17 mouse cellular contexts compared by ENCODE assay signal in genomic region chr15:32403321-32403720, GRCm38 (mm10).
"Had no signal": no experiment of that assay in that cellular context is flagged by ENCODE, and none has a peak within 500 bp of the region (broad histone marks: within the 10 kb centered on the region; RNA-seq: fewer than 3 reads in every experiment).

No protein-coding gene starts in this region.

- H3K4me3 ChIP-seq: intestine, embryonic 15.5 days; kidney, embryonic 15.5 days; limb, embryonic 12.5 days; limb, embryonic 15.5 days; midbrain, embryonic 13.5 days had no signal

- H3K27ac ChIP-seq: intestine, embryonic 15.5 days; kidney, embryonic 15.5 days; limb, embryonic 12.5 days; limb, embryonic 15.5 days; liver, embryonic 14.5 days; macrophage; midbrain, embryonic 13.5 days had no signal

- DNase-seq: kidney, adult 11 months; kidney, adult 8-10 months; kidney, postnatal 10 days; kidney, postnatal 36 days; layer of hippocampus, adult 9-11 months; liver, postnatal 0 days; lung, embryonic 14.5 days; right cerebral cortex, adult 18-20 months; thymus, adult 2 months; thymus, postnatal 25 days had no signal
